Comparison of ENCODE assay signal across 31 mouse cellular contexts in the genomic region with DNA sequence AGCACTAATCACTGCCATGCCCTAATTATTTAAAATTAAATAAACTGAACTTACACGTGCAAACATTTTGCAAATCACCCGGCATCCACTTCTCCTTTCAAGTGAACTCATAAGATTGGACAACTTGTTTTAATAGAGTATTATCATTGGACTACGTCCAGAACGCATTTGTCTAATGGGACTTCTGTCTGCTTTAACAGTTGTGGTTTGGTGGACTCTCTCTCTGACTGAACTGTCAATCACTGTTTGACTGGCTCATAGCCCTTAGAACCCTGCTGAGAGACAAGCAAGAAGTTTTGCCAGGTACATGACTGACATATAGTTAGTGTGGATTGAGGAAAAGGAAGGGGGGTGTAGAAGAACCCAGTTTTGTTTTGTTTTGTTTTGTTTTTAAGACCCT.
DNase-seq lines count a peak whose midpoint lies in the region; ATAC-seq lines count a peak whose summit lies in the region.
"Had no signal": no experiment of that assay in that cellular context is flagged by ENCODE, and none has a peak within 500 bp of the region (broad histone marks: within the 10 kb centered on the region; RNA-seq: fewer than 3 reads in every experiment).

No protein-coding gene starts in this region.

- H3K27me3 ChIP-seq in forebrain, embryonic 16.5 days (replicated peaks; ENCODE audit: control insufficient read depth, insufficient read depth, low read length), result no peaks in the 10 kb centered on the region
- peaks cover 27% of the 10 kb centered on the region for H3K27me3 ChIP-seq in forebrain, embryonic 12.5 days
- no peaks in the 10 kb centered on the region for H3K27me3 ChIP-seq in limb, embryonic 13.5 days
- H3K27me3 ChIP-seq: CH12.LX; heart, embryonic 12.5 days; megakaryocyte, embryonic 14.5 days; midbrain, embryonic 12.5 days; neural tube, embryonic 12.5 days; Patski; stomach, embryonic 15.5 days had no signal

- DNase-seq in 416B (ENCODE audit: low read depth) (peak; percentile 40), MN1 (ENCODE audit: low spot score) (peak; percentile 22)
- DNase-seq in adrenal gland, postnatal 36 days, result no peak
- DNase-seq in thymus, postnatal 0 days (ENCODE audit: low spot score), result no peak
- DNase-seq in left cerebral cortex, adult 8-10 months (ENCODE audit: low spot score in 2 of 2), result no peak
- DNase-seq: adrenal gland, postnatal 10 days; cerebellum, adult 18-20 months; cerebellum, postnatal 10 days; heart, adult 2 months; heart, postnatal 4 days; kidney, adult 11 months; kidney, postnatal 36 days; left cerebral cortex, postnatal 4 days; lung, postnatal 4 days; right cerebral cortex, postnatal 14 days; thymus, adult 2 months had no signal

- no peaks in the 10 kb centered on the region for H3K36me3 ChIP-seq in forebrain, embryonic 16.5 days (ENCODE audit: control insufficient read depth, insufficient read depth)
- H3K36me3 ChIP-seq in forebrain, embryonic 12.5 days (replicated peaks), result no peaks in the 10 kb centered on the region
- no peaks in the 10 kb centered on the region for H3K36me3 ChIP-seq in limb, embryonic 13.5 days
- H3K36me3 ChIP-seq: heart, embryonic 12.5 days; midbrain, embryonic 12.5 days; neural tube, embryonic 12.5 days; stomach, embryonic 15.5 days had no signal

- H3K4me3 ChIP-seq in forebrain, embryonic 16.5 days (replicated peaks; ENCODE audit: low read length), result no peak overlapping the region
- no peak overlapping the region for H3K4me3 ChIP-seq in forebrain, embryonic 12.5 days (replicated peaks)
- no peak overlapping the region for H3K4me3 ChIP-seq in limb, embryonic 13.5 days
- H3K4me3 ChIP-seq: heart, adult 2 months; heart, embryonic 12.5 days; layer of hippocampus, adult 2 months; left cerebral cortex, adult 2 months; megakaryocyte, embryonic 14.5 days; midbrain, embryonic 12.5 days; myocyte; neural tube, embryonic 12.5 days; stomach, embryonic 15.5 days had no signal

- no peak overlapping the region for H3K27ac ChIP-seq in forebrain, embryonic 16.5 days (ENCODE audit: low read length)
- no peak overlapping the region for H3K27ac ChIP-seq in forebrain, embryonic 12.5 days
- no peak overlapping the region for H3K27ac ChIP-seq in limb, embryonic 13.5 days
- H3K27ac ChIP-seq: heart, adult 2 months; hindbrain, embryonic 14.5 days; layer of hippocampus, adult 2 months; left cerebral cortex, adult 2 months; midbrain, embryonic 12.5 days; neural tube, embryonic 12.5 days; stomach, embryonic 15.5 days had no signal

- no peak overlapping the region for H3K9ac ChIP-seq in forebrain, embryonic 16.5 days (replicated peaks; ENCODE audit: low read depth, low read length)
- H3K9ac ChIP-seq in forebrain, embryonic 12.5 days, result no peak overlapping the region
- no peak overlapping the region for H3K9ac ChIP-seq in limb, embryonic 13.5 days
- H3K9ac ChIP-seq: heart, embryonic 12.5 days; hindbrain, embryonic 14.5 days; midbrain, embryonic 12.5 days; neural tube, embryonic 12.5 days; stomach, embryonic 15.5 days had no signal

- peak; percentile 54 for ATAC-seq in forebrain, embryonic 16.5 days
- ATAC-seq in forebrain, embryonic 12.5 days (ENCODE audit: low FRiP score), result no peak
- ATAC-seq in limb, embryonic 13.5 days (ENCODE audit: low FRiP score, low read depth), result 0 out of 2 replicates have a peak, but pooled peaks have one; percentile 40
- ATAC-seq: Patski had no signal

- no peaks in the 10 kb centered on the region for H3K9me3 ChIP-seq in forebrain, embryonic 16.5 days (ENCODE audit: control insufficient read depth, low read length)
- H3K9me3 ChIP-seq in forebrain, embryonic 12.5 days, result no peaks in the 10 kb centered on the region
- H3K9me3 ChIP-seq in limb, embryonic 13.5 days, result no peaks in the 10 kb centered on the region
- H3K9me3 ChIP-seq: heart, embryonic 12.5 days; megakaryocyte, embryonic 14.5 days; midbrain, embryonic 12.5 days; neural tube, embryonic 12.5 days; stomach, embryonic 15.5 days had no signal

- peaks cover 16% of the 10 kb centered on the region for H3K4me1 ChIP-seq in forebrain, embryonic 16.5 days (replicated peaks; ENCODE audit: control insufficient read depth, insufficient read depth, low read length)
- peaks cover 21% of the 10 kb centered on the region for H3K4me1 ChIP-seq in forebrain, embryonic 12.5 days
- H3K4me1 ChIP-seq in limb, embryonic 13.5 days, result peaks cover 19% of the 10 kb centered on the region; the same call in 1 of the 2 replicates
- H3K4me1 ChIP-seq: megakaryocyte, embryonic 14.5 days; stomach, embryonic 15.5 days had no signal

- no peak overlapping the region for H3K4me2 ChIP-seq in forebrain, embryonic 16.5 days (ENCODE audit: low read length)
- H3K4me2 ChIP-seq in forebrain, embryonic 12.5 days, result no peak overlapping the region
- H3K4me2 ChIP-seq in limb, embryonic 13.5 days (replicated peaks), result no peak overlapping the region
- H3K4me2 ChIP-seq: heart, embryonic 12.5 days; hindbrain, embryonic 14.5 days; liver, embryonic 11.5 days; midbrain, embryonic 12.5 days; neural tube, embryonic 12.5 days; stomach, embryonic 15.5 days had no signal

- 14% methylated on average over 4 of the region's 4 CpGs for WGBS in forebrain, embryonic 16.5 days
- WGBS in forebrain, embryonic 12.5 days, result 31% methylated on average over 4 of the region's 4 CpGs
- WGBS in limb, embryonic 13.5 days, result 37% methylated on average over 4 of the region's 4 CpGs

Comparison
In these comparisons a context has a peak if more than half of its experiments do, and no peak if none do; other contexts are left out.
1. DNase-seq: peak in 416B (single experiment) and MN1 (single experiment); none in adrenal gland, postnatal 36 days (0 of 2), thymus, postnatal 0 days (single experiment) and left cerebral cortex, adult 8-10 months (0 of 2).